Mouse (Mus musculus): ENCODE data around the gene Dnmbp.

Gene Dnmbp

GRCm38 (mm10) chr19:43877364-43877763, 62.6 kb downstream of the Dnmbp start:
- DNase-seq, result no peak

- DNase-seq, result no peak
Measured at GRCm38 (mm10) chr19:43875996-43876395, 64.0 kb downstream of the Dnmbp start.

GRCm38 (mm10) chr19:43874351-43874750, 65.6 kb downstream of the Dnmbp start:
- no peak for DNase-seq

GRCm38 (mm10) chr19:43870418-43870817, 69.6 kb downstream of the Dnmbp start:
- DNase-seq, result no peak

GRCm38 (mm10) chr19:43857347-43857746, 82.6 kb downstream of the Dnmbp start:
- DNase-seq, result no peak

- DNase-seq, result no peak
Measured at GRCm38 (mm10) chr19:43852837-43853545, 87.0 kb downstream of the Dnmbp start.

- DNase-seq, result peak; percentile 34 to 44
Measured at GRCm38 (mm10) chr19:43851996-43852630, 87.9 kb downstream of the Dnmbp start.

GRCm38 (mm10) chr19:43850026-43850425, 90.0 kb downstream of the Dnmbp start:
- DNase-seq, result no peak

GRCm38 (mm10) chr19:43847966-43848365, 92.0 kb downstream of the Dnmbp start:
- DNase-seq, result no peak

- DNase-seq, result no peak
Measured at GRCm38 (mm10) chr19:43847056-43847455, 92.9 kb downstream of the Dnmbp start.

GRCm38 (mm10) chr19:43845331-43845908, 94.6 kb downstream of the Dnmbp start:
- no peak for DNase-seq

- no peak for DNase-seq
Measured at GRCm38 (mm10) chr19:43843184-43843583, 96.8 kb downstream of the Dnmbp start.

GRCm38 (mm10) chr19:43832425-43833069, 107.4 kb downstream of the Dnmbp start:
- DNase-seq, result peak; percentile 76 to 81

- DNase-seq, result no peak
Measured at GRCm38 (mm10) chr19:43826855-43827254, 113.1 kb downstream of the Dnmbp start.

GRCm38 (mm10) chr19:43815661-43816414, 124.2 kb downstream of the Dnmbp start:
- DNase-seq, result no peak

- no peak for DNase-seq
Measured at GRCm38 (mm10) chr19:43813315-43813714, 126.7 kb downstream of the Dnmbp start.

- DNase-seq, result no peak
Measured at GRCm38 (mm10) chr19:43811419-43811818, 128.6 kb downstream of the Dnmbp start.

- DNase-seq, result no peak
Measured at GRCm38 (mm10) chr19:43809331-43809730, 130.7 kb downstream of the Dnmbp start.

- DNase-seq, result no peak
Measured at GRCm38 (mm10) chr19:43803866-43804265, 136.1 kb downstream of the Dnmbp start.

GRCm38 (mm10) chr19:43801427-43802051, 138.5 kb downstream of the Dnmbp start:
- no peak for DNase-seq

- no peak for DNase-seq
Measured at GRCm38 (mm10) chr19:43797216-43797615, 142.8 kb downstream of the Dnmbp start.

Data from cerebellum, postnatal 36 days (tissue).